Mouse (Mus musculus) MEL (cell line): ENCODE results near the gene Wdr81. TPM values are rescaled to one million over a fixed set of nuclear protein-coding genes. Genes with fewer than 3 reads are reported as not detected.

ENCODE experiments used
- DNase-seq: peaks from one replicate; pipeline ENCODE4 v3.0.0; 2011; ENCODE audit warnings: low read depth, low spot score
- H3K27ac ChIP-seq: 2 replicates; pipeline ENCODE4 v1.5.1; 2012; ENCODE audit warnings: low read depth, mild to moderate bottlenecking, control low read depth, low read length, moderate library complexity; ENCODE audit not compliant: control insufficient read depth
- H3K27me3 ChIP-seq, 2 experiments: fragments of 150-350 bp in 1 of 2; sonication (generic) in 1 of 2; 2 replicates each; pipeline ENCODE4 v1.6.1; 2012; ENCODE audit warnings: low read length in 2 of 2, mild to moderate bottlenecking in 2 of 2, improper control_type of control experiment in 1 of 2, moderate library complexity in 1 of 2; ENCODE audit not compliant: insufficient read depth in 2 of 2, control insufficient read depth in 1 of 2
- H3K36me3 ChIP-seq, 2 experiments: 2 replicates each; pipeline ENCODE4 v1.6.1; 2012 to 2014; ENCODE audit warnings: low read length in 2 of 2, improper control_type of control experiment in 1 of 2, inconsistent platforms in 1 of 2, mild to moderate bottlenecking in 1 of 2; ENCODE audit not compliant: insufficient read depth in 2 of 2, control insufficient read depth in 1 of 2
- H3K4me1 ChIP-seq, 2 experiments: fragments of 150-350 bp in 1 of 2; sonication (generic) in 1 of 2; 2 replicates each; pipeline ENCODE4 v1.6.1; 2012; ENCODE audit warnings: low read length in 2 of 2, improper control_type of control experiment in 1 of 2, mild to moderate bottlenecking in 1 of 2; ENCODE audit not compliant: insufficient read depth in 2 of 2, control insufficient read depth in 1 of 2
- H3K4me3 ChIP-seq, 2 experiments: fragments of 150-350 bp in 1 of 2; sonication (generic) in 1 of 2; 2 replicates each; pipeline ENCODE4 v1.5.1; 2012; ENCODE audit warnings: low read depth in 2 of 2, low read length in 2 of 2, mild to moderate bottlenecking in 2 of 2, moderate library complexity in 2 of 2, control low read depth in 1 of 2, improper control_type of control experiment in 1 of 2; ENCODE audit not compliant: control insufficient read depth in 1 of 2, insufficient read depth in 1 of 2
- H3K79me2 ChIP-seq: 2 replicates; pipeline ENCODE4 v1.6.1; 2012; ENCODE audit warnings: mild to moderate bottlenecking, low read length, moderate library complexity; ENCODE audit not compliant: control insufficient read depth, poor library complexity, insufficient read depth
- H3K9ac ChIP-seq: 2 replicates; pipeline ENCODE4 v1.6.1; 2012; ENCODE audit warnings: low read depth, mild to moderate bottlenecking, control low read depth, low read length, moderate library complexity; ENCODE audit not compliant: control insufficient read depth, poor library complexity, severe bottlenecking
- H3K9me3 ChIP-seq: fragments of 150-350 bp; sonication (generic); replicated peaks from 2 replicates; pipeline ENCODE4 v1.6.1; 2012; ENCODE audit warnings: mild to moderate bottlenecking, low read length, improper control_type of control experiment, moderate library complexity; ENCODE audit not compliant: insufficient read depth
- BHLHE40 ChIP-seq: IDR thresholded peaks from 2 replicates; pipeline ENCODE4 v1.6.1; 2012; ENCODE audit warnings: low read depth, mild to moderate bottlenecking, inconsistent platforms, low read length, improper control_type of control experiment, borderline replicate concordance
- CHD1 ChIP-seq: IDR thresholded peaks from 2 replicates; pipeline ENCODE4 v1.6.1; 2012; ENCODE audit warnings: low read depth, mild to moderate bottlenecking, inconsistent platforms, low read length, improper control_type of control experiment
- CHD2 ChIP-seq: IDR thresholded peaks from 2 replicates; pipeline ENCODE4 v1.6.1; 2011; ENCODE audit warnings: low read length, improper control_type of control experiment
- CTCF ChIP-seq, 3 experiments: IDR thresholded peaks in 2 of 3; conservative IDR thresholded peaks in 1 of 3; 2 replicates each; pipeline ENCODE4 v1.5.1; 2011 to 2012; ENCODE audit warnings: low read length in 3 of 3, low read depth in 2 of 3, mild to moderate bottlenecking in 2 of 3, improper control_type of control experiment in 1 of 3, inconsistent platforms in 1 of 3, mixed read lengths in 1 of 3, moderate library complexity in 1 of 3; ENCODE audit not compliant: control insufficient read depth in 1 of 3, insufficient read depth in 1 of 3, poor library complexity in 1 of 3, severe bottlenecking in 1 of 3
- E2F4 ChIP-seq: IDR thresholded peaks from 2 replicates; pipeline ENCODE4 v1.6.1; 2011; ENCODE audit warnings: low read depth, low read length, improper control_type of control experiment, borderline replicate concordance
- ELF1 ChIP-seq: IDR thresholded peaks from 2 replicates; pipeline ENCODE4 v1.6.1; 2014; ENCODE audit warnings: low read depth, mild to moderate bottlenecking, inconsistent platforms, low read length, improper control_type of control experiment, moderate library complexity
- EP300 ChIP-seq, 2 experiments: IDR thresholded peaks; 2 replicates each; pipeline ENCODE4 v1.6.1; 2011; ENCODE audit warnings: improper control_type of control experiment in 2 of 2, low read length in 2 of 2, low read depth in 1 of 2, mild to moderate bottlenecking in 1 of 2
- ETS1 ChIP-seq: IDR thresholded peaks from 2 replicates; pipeline ENCODE4 v1.6.1; 2012; ENCODE audit warnings: low read depth, mild to moderate bottlenecking, inconsistent platforms, low read length, improper control_type of control experiment, moderate library complexity
- GABPA ChIP-seq: IDR thresholded peaks from 2 replicates; pipeline ENCODE4 v1.6.1; 2012; ENCODE audit warnings: low read depth, mild to moderate bottlenecking, inconsistent platforms, low read length, improper control_type of control experiment, moderate library complexity
- GATA1 ChIP-seq: IDR thresholded peaks from 2 replicates; pipeline ENCODE4 v1.6.1; 2011; ENCODE audit warnings: low read depth, low read length, improper control_type of control experiment
- HCFC1 ChIP-seq: IDR thresholded peaks from 2 replicates; pipeline ENCODE4 v1.6.1; 2012; ENCODE audit warnings: low read depth, mild to moderate bottlenecking, inconsistent platforms, low read length, improper control_type of control experiment, moderate library complexity
- JUND ChIP-seq: IDR thresholded peaks from 2 replicates; pipeline ENCODE4 v1.6.1; 2011; ENCODE audit warnings: low read depth, mild to moderate bottlenecking, improper control_type of control experiment, low read length
- KAT2A ChIP-seq: conservative IDR thresholded peaks from 2 replicates; pipeline ENCODE4 v1.6.1; 2012; ENCODE audit warnings: low read depth, low read length, improper control_type of control experiment, inconsistent platforms
- MAFK ChIP-seq: IDR thresholded peaks from 2 replicates; pipeline ENCODE4 v1.6.1; 2011; ENCODE audit warnings: low read depth, mild to moderate bottlenecking, low read length, improper control_type of control experiment, borderline replicate concordance
- MAX ChIP-seq: IDR thresholded peaks from 2 replicates; pipeline ENCODE4 v1.6.1; 2011; ENCODE audit warnings: low read length, improper control_type of control experiment
- MAZ ChIP-seq: IDR thresholded peaks from 2 replicates; pipeline ENCODE4 v1.6.1; 2012; ENCODE audit warnings: low read depth, mild to moderate bottlenecking, inconsistent platforms, low read length, improper control_type of control experiment
- MXI1 ChIP-seq: IDR thresholded peaks from 2 replicates; pipeline ENCODE4 v1.6.1; 2011; ENCODE audit warnings: mild to moderate bottlenecking, low read depth, low read length, improper control_type of control experiment
- MYB ChIP-seq: IDR thresholded peaks from 2 replicates; pipeline ENCODE4 v1.6.1; 2011; ENCODE audit warnings: mild to moderate bottlenecking, low read depth, low read length, improper control_type of control experiment
- MYC ChIP-seq: IDR thresholded peaks from 2 replicates; pipeline ENCODE4 v1.6.1; 2011; ENCODE audit warnings: low read depth, mild to moderate bottlenecking, low read length, improper control_type of control experiment, moderate library complexity
- NELFE ChIP-seq: IDR thresholded peaks from 2 replicates; pipeline ENCODE4 v1.6.1; 2011; ENCODE audit warnings: low read depth, low read length, improper control_type of control experiment
- NRF1 ChIP-seq: IDR thresholded peaks from 2 replicates; pipeline ENCODE4 v1.6.1; 2014; ENCODE audit warnings: low read depth, mild to moderate bottlenecking, inconsistent platforms, low read length, improper control_type of control experiment, moderate library complexity; ENCODE audit not compliant: poor library complexity, insufficient read depth, severe bottlenecking
- POLR2A ChIP-seq, 2 experiments: IDR thresholded peaks; 2 replicates each; pipeline ENCODE4 v1.6.1; 2011 to 2012; ENCODE audit warnings: low read length in 2 of 2, mild to moderate bottlenecking in 2 of 2, control low read depth in 1 of 2, improper control_type of control experiment in 1 of 2, low read depth in 1 of 2, moderate library complexity in 1 of 2; ENCODE audit not compliant: control insufficient read depth in 1 of 2, insufficient read depth in 1 of 2, poor library complexity in 1 of 2
- POLR2AphosphoS2 ChIP-seq: IDR thresholded peaks from 2 replicates; pipeline ENCODE4 v1.6.1; 2011; ENCODE audit warnings: low read length, improper control_type of control experiment
- POLR2AphosphoS5 ChIP-seq: IDR thresholded peaks from 2 replicates; pipeline ENCODE4 v1.6.1; 2012; ENCODE audit warnings: low read depth, borderline replicate concordance, mild to moderate bottlenecking, inconsistent platforms, low read length, moderate library complexity, mixed read lengths
- RAD21 ChIP-seq: IDR thresholded peaks from 2 replicates; pipeline ENCODE4 v1.6.1; 2011; ENCODE audit warnings: mild to moderate bottlenecking, low read depth, low read length, improper control_type of control experiment
- RCOR1 ChIP-seq: IDR thresholded peaks from 2 replicates; pipeline ENCODE4 v1.6.1; 2012; ENCODE audit warnings: low read depth, mild to moderate bottlenecking, inconsistent platforms, low read length, improper control_type of control experiment
- SIN3A ChIP-seq: IDR thresholded peaks from 2 replicates; pipeline ENCODE4 v1.6.1; 2012; ENCODE audit warnings: low read length, improper control_type of control experiment, inconsistent platforms
- SMC3 ChIP-seq: IDR thresholded peaks from 2 replicates; pipeline ENCODE4 v1.6.1; 2011; ENCODE audit warnings: low read depth, low read length, improper control_type of control experiment
- TAL1 ChIP-seq: IDR thresholded peaks from 2 replicates; pipeline ENCODE4 v1.6.1; 2012; ENCODE audit warnings: mild to moderate bottlenecking, inconsistent platforms, low read length, moderate library complexity, mixed read lengths
- TBP ChIP-seq: IDR thresholded peaks from 2 replicates; pipeline ENCODE4 v1.8.0; 2011; ENCODE audit warnings: low read depth, low read length, improper control_type of control experiment
- TCF12 ChIP-seq: IDR thresholded peaks from 2 replicates; pipeline ENCODE4 v1.6.1; 2014; ENCODE audit warnings: low read depth, mild to moderate bottlenecking, inconsistent platforms, low read length, improper control_type of control experiment, moderate library complexity
- UBTF ChIP-seq: IDR thresholded peaks from 2 replicates; pipeline ENCODE4 v1.6.1; 2012; ENCODE audit warnings: low read depth, mild to moderate bottlenecking, inconsistent platforms, low read length, improper control_type of control experiment, moderate library complexity, borderline replicate concordance; ENCODE audit not compliant: insufficient read depth
- USF1 ChIP-seq: IDR thresholded peaks from 2 replicates; pipeline ENCODE4 v1.6.1; 2014; ENCODE audit warnings: low read depth, mild to moderate bottlenecking, inconsistent platforms, low read length, improper control_type of control experiment, moderate library complexity
- USF2 ChIP-seq, 2 experiments: IDR thresholded peaks; 2 replicates each; pipeline ENCODE4 v1.6.1; 2011 to 2012; ENCODE audit warnings: improper control_type of control experiment in 2 of 2, low read length in 2 of 2, borderline replicate concordance in 1 of 2, inconsistent platforms in 1 of 2, low read depth in 1 of 2, mild to moderate bottlenecking in 1 of 2; ENCODE audit not compliant: insufficient read depth in 1 of 2
- ZC3H11A ChIP-seq: IDR thresholded peaks from 2 replicates; pipeline ENCODE4 v1.6.1; 2012; ENCODE audit warnings: low read depth, mild to moderate bottlenecking, inconsistent platforms, low read length, improper control_type of control experiment
- ZKSCAN1 ChIP-seq: IDR thresholded peaks from 2 replicates; pipeline ENCODE4 v1.6.1; 2012; ENCODE audit warnings: low read depth, mild to moderate bottlenecking, inconsistent platforms, low read length, improper control_type of control experiment, moderate library complexity
- ZMIZ1 ChIP-seq: IDR thresholded peaks from 2 replicates; pipeline ENCODE4 v1.6.1; 2012; ENCODE audit warnings: low read depth, mild to moderate bottlenecking, inconsistent platforms, low read length, improper control_type of control experiment, moderate library complexity
- ZNF384 ChIP-seq: IDR thresholded peaks from 2 replicates; pipeline ENCODE4 v1.6.1; 2012; ENCODE audit warnings: low read depth, mild to moderate bottlenecking, inconsistent platforms, low read length, improper control_type of control experiment
- polyA plus RNA-seq, 2 experiments: library from polyadenylated mRNA; stranded (reverse) in 1 of 2; unstranded in 1 of 2; fragments of >175 nt in 1 of 2; fragments of >200 nt in 1 of 2; gene quantifications; 2 replicates each; pipeline versions ENCODE4 v1.2.1 to v1.2.4; 2012; ENCODE audit warnings: low replicate concordance in 2 of 2, low read depth in 1 of 2; ENCODE audit not compliant: insufficient read length in 2 of 2, insufficient read depth in 1 of 2, missing spikeins in 1 of 2
- total RNA-seq: library from RNA; depleted of rRNA; stranded (reverse); fragments of 300-350 nt; gene quantifications from 2 replicates; pipeline ENCODE4 v1.2.3, GENCODE M21; 2012

Gene Wdr81
- total and polyA plus RNA-seq, 3 experiments, result 7.0 to 13.9 TPM; not detected in 1

- DNase-seq, result peak; percentile 52
- H3K27ac ChIP-seq, result peak overlapping the region; percentile 20; the same call in 1 of the 2 replicates
- TF ChIP-seq MYB, result 0 out of 2 replicates have a peak, but pooled peaks have one; percentile 6
- TF ChIP-seq RAD21, result no peak
- no peak for TF ChIP-seq E2F4
- TF ChIP-seq TCF12, result no peak
- TF ChIP-seq CTCF (IDR thresholded peaks at IDR 0.05 in 2 of 3, conservative IDR thresholded peaks at IDR 0.05 in 1 of 3; ENCODE audit: control insufficient read depth in 1 of 3, insufficient read depth in 1 of 3, low read depth in 2 of 3, low read length in 3 of 3, poor library complexity in 1 of 3, severe bottlenecking in 1 of 3), result no peak
- no peak for TF ChIP-seq RCOR1
- no peak for TF ChIP-seq JUND
- peak; percentile 91 for TF ChIP-seq USF1
- TF ChIP-seq MYC, result no peak; the same call in 1 of the 2 replicates
- no peak for TF ChIP-seq ZMIZ1
- no peak for TF ChIP-seq KAT2A
- no peak for TF ChIP-seq NRF1
- no peak for TF ChIP-seq POLR2A (IDR thresholded peaks at IDR 0.05; ENCODE audit: control insufficient read depth in 1 of 2, insufficient read depth in 1 of 2, low read depth in 1 of 2, low read length in 2 of 2, poor library complexity in 1 of 2)
- TF ChIP-seq UBTF, result no peak
- TF ChIP-seq POLR2AphosphoS2, result no peak
- TF ChIP-seq HCFC1, result no peak
- no peak for TF ChIP-seq GATA1
- peak; percentile 53; the same call in 1 of the 2 replicates for TF ChIP-seq SIN3A
- TF ChIP-seq MAZ, result no peak
- no peak for TF ChIP-seq GABPA
- TF ChIP-seq TAL1, result no peak
- peak in 1 of 2 experiments; percentile 63; a peak in 1 of 4 replicates for TF ChIP-seq USF2 (IDR thresholded peaks at IDR 0.05; ENCODE audit: borderline replicate concordance in 1 of 2, insufficient read depth in 1 of 2, low read depth in 1 of 2, low read length in 2 of 2)
- TF ChIP-seq ELF1, result no peak
- no peak for TF ChIP-seq ZC3H11A
- TF ChIP-seq MAFK, result no peak
- no peak for TF ChIP-seq ZNF384
- TF ChIP-seq ETS1, result peak; percentile 86
- peak; percentile 68; the same call in 1 of the 2 replicates for TF ChIP-seq MXI1
- TF ChIP-seq NELFE, result no peak
- TF ChIP-seq EP300 (IDR thresholded peaks at IDR 0.05; ENCODE audit: low read depth in 1 of 2, low read length in 2 of 2), result peak; percentile 25 to 26; a peak in 2 of 4 replicates
- TF ChIP-seq CHD1, result no peak
- 0 out of 2 replicates have a peak, but pooled peaks have one; percentile 32 for TF ChIP-seq TBP
- TF ChIP-seq BHLHE40, result peak; percentile 54; the same call in 1 of the 2 replicates
- TF ChIP-seq POLR2AphosphoS5, result no peak
- no peak; the same call in 1 of the 2 replicates for TF ChIP-seq SMC3
- TF ChIP-seq ZKSCAN1, result no peak
- peak; percentile 65 for TF ChIP-seq MAX
- no peak for TF ChIP-seq CHD2
These were observed 1.9 kb upstream of the Wdr81 start for GRCm38 (mm10) chr11:75456440-75456871.

More at GRCm38 (mm10) chr11:75456440-75456871, 1.9 kb upstream of the Wdr81 start:
- Histone ChIP-seq H3K4me1 (peaks cover 14 to 41% of the 10 kb centered on the region in 2 experiments), H3K4me3 (no peak overlapping the region), H3K27me3 (no peaks in the 10 kb centered on the region), H3K36me3 (peaks cover 0 to 29% of the 10 kb centered on the region in 2 experiments; a peak in 2 of 4 replicates), H3K79me2 (peaks cover 3% of the 10 kb centered on the region; the same call in 1 of the 2 replicates), H3K9ac (no peak overlapping the region), H3K9me3 (no peaks in the 10 kb centered on the region)
